Mouse (Mus musculus): Measurements from ENCODE around the gene Ddx4. TPM values are rescaled to one million over a fixed set of nuclear protein-coding genes. Genes with fewer than 3 reads are reported as not detected.

Ddx4 gene
- polyA plus RNA-seq, 1 experiment: not detected

DNA sequence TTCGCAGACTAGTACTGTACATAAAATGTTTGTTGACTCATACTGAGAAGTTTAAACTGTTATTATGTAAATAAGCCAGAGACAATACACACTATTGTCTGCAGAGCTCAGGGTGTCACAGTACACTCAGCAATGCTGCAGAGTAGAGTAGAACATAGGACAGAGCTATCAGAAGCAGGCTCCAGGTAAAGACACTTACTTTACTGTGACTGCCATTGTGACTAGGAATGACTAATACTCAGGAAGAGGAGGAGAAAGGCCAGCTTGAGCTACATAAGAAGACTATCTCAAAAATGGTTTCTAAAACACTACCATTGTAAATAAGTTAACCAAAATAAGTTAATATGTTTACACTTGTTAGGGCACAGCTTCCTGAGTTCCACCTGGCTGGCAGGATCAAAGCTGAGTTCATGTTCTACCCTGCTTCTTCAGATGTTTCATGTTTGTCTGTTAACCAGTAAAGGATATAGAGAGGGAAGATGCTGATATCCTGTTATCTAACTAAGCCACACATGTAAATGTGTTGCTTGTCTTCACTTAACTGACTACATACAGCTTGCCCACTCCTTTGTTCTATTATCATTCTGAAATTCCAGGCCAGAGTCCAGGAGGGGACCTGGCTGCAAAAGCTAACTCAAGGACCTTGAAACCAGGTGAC, 6.6 kb downstream of the Ddx4 start:
- WGBS: 42% methylated on average over 1 of the region's 1 CpGs
- no peak overlapping the region for H3K4me3 ChIP-seq (ENCODE audit: insufficient read depth, low read depth, low read length)

DNA sequence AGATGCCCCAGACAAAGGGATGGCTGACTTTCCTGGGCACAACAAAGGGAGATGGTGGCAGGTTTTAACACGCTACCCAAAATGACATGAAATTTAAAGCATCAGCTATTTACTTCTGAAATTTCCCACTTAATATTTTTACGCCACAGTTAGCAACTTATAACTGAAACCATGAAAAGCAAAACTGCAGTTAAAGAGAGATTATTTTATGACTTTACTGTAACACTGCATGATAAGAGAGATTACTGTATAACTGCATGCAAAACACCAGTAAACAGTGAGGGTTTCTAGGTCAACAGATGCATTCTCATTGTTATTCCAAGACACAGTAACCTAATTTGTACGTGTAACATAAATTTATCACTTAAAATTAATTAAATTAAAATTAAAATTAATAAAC, 7.3 kb downstream of the Ddx4 start:
- WGBS: 83% methylated on average over 3 of the region's 3 CpGs
- no peak overlapping the region for H3K4me3 ChIP-seq (ENCODE audit: insufficient read depth, low read depth, low read length)
- no peak for TF ChIP-seq CTCF (IDR thresholded peaks at IDR 0.05; ENCODE audit: insufficient read depth, low read depth, low read length)
- TF ChIP-seq POLR2A (IDR thresholded peaks at IDR 0.05; ENCODE audit: insufficient read depth, low read depth, low read length): no peak
- no peaks in the 10 kb centered on the region for H3K4me1 ChIP-seq (ENCODE audit: control insufficient read depth, insufficient read depth, low read length)
- no peak overlapping the region for H3K27ac ChIP-seq (ENCODE audit: insufficient read depth, low read depth, low read length)

More for the DNA sequence above, 6.6 kb downstream of the Ddx4 start:
- TF ChIP-seq CTCF (IDR thresholded peaks at IDR 0.05; ENCODE audit: insufficient read depth, low read depth, low read length): no peak
- TF ChIP-seq POLR2A (IDR thresholded peaks at IDR 0.05; ENCODE audit: insufficient read depth, low read depth, low read length): no peak
- Histone ChIP-seq H3K4me1 (ENCODE audit: control insufficient read depth, insufficient read depth, low read length) (no peaks in the 10 kb centered on the region), H3K27ac (ENCODE audit: insufficient read depth, low read depth, low read length) (no peak overlapping the region)

DNA sequence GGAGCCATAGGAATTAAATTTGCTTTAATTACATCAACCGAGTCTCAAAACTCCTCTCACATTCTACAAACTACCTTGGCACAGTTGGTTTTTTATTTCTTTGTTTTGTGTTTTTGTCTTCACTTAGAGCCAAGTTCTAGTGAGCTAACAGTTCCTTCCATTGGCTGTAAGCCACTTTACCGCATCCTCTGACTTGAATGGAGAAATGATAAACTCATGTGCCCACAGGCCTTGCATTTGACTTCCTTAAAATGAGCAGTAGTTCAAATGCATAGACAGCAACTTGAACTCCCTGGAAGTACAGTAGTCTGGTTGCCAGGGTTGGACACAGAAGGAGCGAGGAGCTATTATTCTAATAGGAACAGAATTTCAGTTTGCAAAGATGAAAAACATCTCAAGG, 9.4 kb downstream of the Ddx4 start:
- Histone ChIP-seq H3K4me1 (ENCODE audit: control insufficient read depth, insufficient read depth, low read length) (no peaks in the 10 kb centered on the region), H3K4me3 (ENCODE audit: insufficient read depth, low read depth, low read length) (no peak overlapping the region), H3K27ac (ENCODE audit: insufficient read depth, low read depth, low read length) (no peak overlapping the region)
- TF ChIP-seq POLR2A (IDR thresholded peaks at IDR 0.05; ENCODE audit: insufficient read depth, low read depth, low read length): no peak
- TF ChIP-seq CTCF (IDR thresholded peaks at IDR 0.05; ENCODE audit: insufficient read depth, low read depth, low read length): no peak
- 81% methylated on average over 3 of the region's 3 CpGs for WGBS

GRCm38 (mm10) chr13:112639111-112639510, 13.2 kb downstream of the Ddx4 start:
- Histone ChIP-seq H3K4me1 (ENCODE audit: control insufficient read depth, insufficient read depth, low read length) (no peaks in the 10 kb centered on the region), H3K4me3 (ENCODE audit: insufficient read depth, low read depth, low read length) (no peak overlapping the region), H3K27ac (ENCODE audit: insufficient read depth, low read depth, low read length) (no peak overlapping the region)
- no peak for TF ChIP-seq CTCF (IDR thresholded peaks at IDR 0.05; ENCODE audit: insufficient read depth, low read depth, low read length)
- no peak for TF ChIP-seq POLR2A (IDR thresholded peaks at IDR 0.05; ENCODE audit: insufficient read depth, low read depth, low read length)
- WGBS: 69% methylated on average over 4 of the region's 4 CpGs

GRCm38 (mm10) chr13:112636498-112636897, 15.8 kb downstream of the Ddx4 start:
- WGBS: 61% methylated on average over 3 of the region's 3 CpGs
- Histone ChIP-seq H3K27ac (ENCODE audit: insufficient read depth, low read depth, low read length) (no peak overlapping the region), H3K4me1 (ENCODE audit: control insufficient read depth, insufficient read depth, low read length) (no peaks in the 10 kb centered on the region), H3K4me3 (ENCODE audit: insufficient read depth, low read depth, low read length) (no peak overlapping the region)
- TF ChIP-seq POLR2A (IDR thresholded peaks at IDR 0.05; ENCODE audit: insufficient read depth, low read depth, low read length): no peak
- TF ChIP-seq CTCF (IDR thresholded peaks at IDR 0.05; ENCODE audit: insufficient read depth, low read depth, low read length): no peak

DNA sequence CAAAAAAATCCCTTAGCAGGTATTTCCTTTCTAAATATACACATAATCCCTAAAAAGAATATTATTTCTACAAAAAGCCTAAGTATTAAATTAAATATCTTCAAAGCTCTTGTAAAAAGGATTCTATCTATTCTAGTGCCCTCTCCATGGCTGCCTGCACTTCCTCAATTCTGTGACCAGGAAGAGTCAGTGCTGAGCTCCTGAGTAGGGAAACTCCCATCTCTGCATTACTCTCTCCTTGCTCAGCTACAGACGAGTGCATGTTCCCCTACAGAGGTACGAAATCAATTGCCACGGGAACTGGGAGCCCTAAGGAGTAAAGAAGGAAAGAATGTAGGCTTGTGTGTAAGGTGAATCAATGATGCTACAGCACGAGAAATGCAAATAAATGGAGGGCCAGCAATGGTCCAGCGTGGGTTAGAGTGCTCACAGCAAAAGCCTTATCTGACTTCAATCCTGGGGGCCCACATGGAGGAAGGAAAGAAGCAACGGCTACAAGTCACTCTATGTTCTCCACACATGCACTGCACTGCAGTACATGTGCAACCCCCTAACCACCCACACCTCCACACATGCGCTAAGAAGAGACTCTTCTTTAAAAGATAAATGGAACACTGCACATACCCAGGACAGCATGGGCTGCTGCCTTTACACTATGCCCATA, 17.0 kb downstream of the Ddx4 start:
- TF ChIP-seq CTCF (IDR thresholded peaks at IDR 0.05; ENCODE audit: insufficient read depth, low read depth, low read length) (no peak), POLR2A (IDR thresholded peaks at IDR 0.05; ENCODE audit: insufficient read depth, low read depth, low read length) (no peak)
- H3K27ac ChIP-seq (ENCODE audit: insufficient read depth, low read depth, low read length): no peak overlapping the region
- WGBS: 78% methylated on average over 7 of the region's 7 CpGs
- H3K4me3 ChIP-seq (ENCODE audit: insufficient read depth, low read depth, low read length): no peak overlapping the region
- H3K4me1 ChIP-seq (ENCODE audit: control insufficient read depth, insufficient read depth, low read length): no peaks in the 10 kb centered on the region

DNA sequence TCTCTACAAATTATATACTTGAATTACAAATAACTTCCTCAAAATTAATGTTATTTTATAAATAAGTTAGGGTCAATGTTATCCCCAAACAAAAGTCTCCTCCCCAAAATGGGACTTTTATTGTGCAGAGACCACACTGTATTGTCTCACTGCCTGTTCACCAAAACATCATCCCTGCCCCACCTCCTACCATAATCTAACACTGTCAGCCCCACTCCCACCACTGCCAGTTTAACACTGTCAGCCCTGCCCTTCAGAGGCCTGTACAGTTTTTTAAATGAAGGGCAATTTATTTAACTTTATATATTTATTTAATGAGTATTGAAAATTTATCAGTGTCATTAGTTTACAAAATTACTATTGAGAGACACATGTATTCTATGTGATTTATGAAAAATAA, 26.7 kb downstream of the Ddx4 start:
- no peaks in the 10 kb centered on the region for H3K4me1 ChIP-seq (ENCODE audit: control insufficient read depth, insufficient read depth, low read length)
- TF ChIP-seq CTCF (IDR thresholded peaks at IDR 0.05; ENCODE audit: insufficient read depth, low read depth, low read length) (no peak), POLR2A (IDR thresholded peaks at IDR 0.05; ENCODE audit: insufficient read depth, low read depth, low read length) (no peak)
- H3K4me3 ChIP-seq (ENCODE audit: insufficient read depth, low read depth, low read length): no peak overlapping the region
- no peak overlapping the region for H3K27ac ChIP-seq (ENCODE audit: insufficient read depth, low read depth, low read length)

DNA sequence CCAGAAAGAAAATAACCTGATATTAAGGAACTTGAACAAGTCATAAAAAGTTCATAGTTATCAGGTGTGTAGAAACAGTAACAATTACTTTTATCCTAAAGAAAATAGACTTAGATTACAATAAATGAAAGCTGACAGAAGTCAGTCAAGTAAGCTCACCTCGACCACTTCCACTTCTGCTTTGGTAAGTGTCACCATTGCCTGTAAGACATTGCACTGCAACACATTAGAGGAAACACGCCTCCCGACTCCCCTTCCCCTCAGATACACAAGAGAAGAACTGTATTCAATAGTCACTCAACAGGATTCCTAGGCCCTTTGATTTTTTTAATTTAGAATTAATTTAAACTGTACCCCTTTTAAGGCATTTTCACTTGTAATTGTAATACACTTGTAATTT, 27.7 kb downstream of the Ddx4 start:
- WGBS: 84% methylated on average over 3 of the region's 3 CpGs
- Histone ChIP-seq H3K27ac (ENCODE audit: insufficient read depth, low read depth, low read length) (no peak overlapping the region), H3K4me3 (ENCODE audit: insufficient read depth, low read depth, low read length) (no peak overlapping the region), H3K4me1 (ENCODE audit: control insufficient read depth, insufficient read depth, low read length) (no peaks in the 10 kb centered on the region)
- no peak for TF ChIP-seq CTCF (IDR thresholded peaks at IDR 0.05; ENCODE audit: insufficient read depth, low read depth, low read length)
- TF ChIP-seq POLR2A (IDR thresholded peaks at IDR 0.05; ENCODE audit: insufficient read depth, low read depth, low read length): no peak

- WGBS: 61% methylated on average over 7 of the region's 7 CpGs
- no peak for TF ChIP-seq POLR2A (IDR thresholded peaks at IDR 0.05; ENCODE audit: insufficient read depth, low read depth, low read length)
- no peak for TF ChIP-seq CTCF (IDR thresholded peaks at IDR 0.05; ENCODE audit: insufficient read depth, low read depth, low read length)
Observed at GRCm38 (mm10) chr13:112623656-112624055, 28.6 kb downstream of the Ddx4 start.

More at GRCm38 (mm10) chr13:112623656-112624055, 28.6 kb downstream of the Ddx4 start:
- no peak overlapping the region for H3K27ac ChIP-seq (ENCODE audit: insufficient read depth, low read depth, low read length)
- no peak overlapping the region for H3K4me3 ChIP-seq (ENCODE audit: insufficient read depth, low read depth, low read length)
- no peaks in the 10 kb centered on the region for H3K4me1 ChIP-seq (ENCODE audit: control insufficient read depth, insufficient read depth, low read length)

Data from olfactory bulb, adult 2 months (tissue).